Mouse (Mus musculus): ENCODE results near the gene Col18a1.

Col18a1 gene

DNA sequence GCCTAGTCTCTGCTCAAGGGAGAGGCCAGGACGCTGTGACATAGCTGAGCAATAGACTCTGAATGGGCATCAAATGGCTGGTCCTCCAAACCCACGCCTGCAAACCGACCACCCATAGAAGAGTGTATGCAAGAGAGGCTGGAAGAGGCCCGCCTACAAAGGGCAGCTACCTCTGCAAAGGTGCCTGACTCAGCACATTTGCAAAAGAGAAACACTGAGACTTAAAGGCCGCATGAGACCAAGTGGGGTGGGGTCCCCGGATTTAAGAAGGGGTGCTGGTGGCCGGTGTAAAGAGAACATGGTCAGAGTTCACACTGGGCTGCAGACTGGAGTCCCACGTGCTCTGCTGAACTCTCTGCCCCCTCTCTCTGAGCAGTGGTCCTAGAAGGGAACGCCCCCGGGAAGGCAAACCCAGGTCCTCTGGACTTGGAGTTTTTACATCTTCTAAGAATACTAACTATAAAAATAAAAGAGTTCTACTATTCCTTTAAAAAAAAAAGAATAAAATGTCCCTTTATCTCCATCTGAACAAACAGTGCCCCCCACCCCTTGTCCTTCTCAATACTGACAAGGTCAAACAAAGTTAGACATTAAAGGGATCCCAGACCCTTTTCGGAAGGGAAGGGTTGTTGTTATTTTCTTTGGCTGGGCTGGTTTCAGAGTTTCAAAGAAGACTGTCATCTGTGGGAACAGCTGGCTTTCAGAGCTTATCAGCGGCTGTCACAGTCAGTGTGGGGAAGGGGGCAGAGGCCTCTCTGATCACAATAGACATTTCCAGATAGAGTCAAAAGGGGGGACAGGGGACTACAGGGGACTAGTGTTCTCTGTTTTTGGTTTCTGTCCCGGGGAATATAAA is 32.2 kb downstream of the Col18a1 start:
- DNase-seq, result peak in 1 of 2 experiments; percentile 63

DNA sequence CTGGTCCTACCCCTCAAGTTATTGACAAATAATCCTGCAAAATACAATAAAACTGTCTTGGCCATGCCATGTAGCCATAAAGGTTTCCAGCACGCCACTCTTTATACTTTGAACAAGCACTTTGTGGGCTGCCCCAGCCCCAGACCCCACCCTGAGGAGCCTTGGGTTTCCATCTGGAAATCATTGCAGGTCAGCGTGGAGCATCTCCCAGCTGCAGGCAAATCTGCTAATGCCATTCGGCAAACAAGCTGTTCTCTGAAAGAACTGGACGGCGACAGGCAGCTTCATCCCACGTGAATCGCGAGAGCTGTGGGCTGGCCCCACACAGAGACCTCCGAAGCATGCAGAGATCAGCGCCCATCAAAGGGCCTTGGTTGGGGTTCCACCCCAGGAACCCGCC is 34.2 kb downstream of the Col18a1 start:
- DNase-seq, result no peak

- no peak for DNase-seq
Measured at GRCm38 (mm10) chr10:77131536-77131935, 34.8 kb downstream of the Col18a1 start.

DNA sequence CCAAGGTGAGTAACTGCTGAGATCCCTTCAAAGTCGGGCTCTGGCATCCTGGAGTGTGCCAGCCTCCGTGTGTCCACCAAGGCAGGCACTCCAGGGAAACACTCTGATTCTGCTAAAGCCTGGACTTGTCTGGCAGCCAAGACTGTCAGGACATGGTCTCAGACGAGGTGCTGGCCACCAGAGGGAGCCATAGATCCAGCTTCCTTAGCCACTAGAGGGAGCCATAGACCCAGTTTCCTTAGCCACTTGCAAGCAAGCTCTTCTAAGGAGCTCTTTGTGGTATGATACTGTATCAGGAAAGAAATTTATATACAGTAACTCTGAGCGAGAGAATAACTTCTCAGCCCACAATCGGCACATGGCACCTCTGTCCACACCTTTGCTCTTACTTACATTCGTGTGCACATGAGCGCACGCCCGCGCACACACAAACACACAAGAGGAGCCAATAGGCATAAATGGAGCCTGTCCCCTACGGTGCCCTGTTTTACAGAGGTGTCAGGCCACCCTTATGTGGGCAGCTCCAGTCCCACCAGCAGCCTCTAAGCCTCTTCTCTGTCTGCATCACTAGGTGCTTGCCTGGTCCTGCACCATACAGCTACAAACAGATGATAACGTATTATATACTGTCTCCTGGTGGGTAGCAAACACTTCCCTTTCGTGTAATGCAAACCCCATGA is 35.6 kb downstream of the Col18a1 start:
- DNase-seq, result peak; percentile 88 to 90

GRCm38 (mm10) chr10:77129637-77130410 is 36.5 kb downstream of the Col18a1 start:
- DNase-seq, result no peak

DNA sequence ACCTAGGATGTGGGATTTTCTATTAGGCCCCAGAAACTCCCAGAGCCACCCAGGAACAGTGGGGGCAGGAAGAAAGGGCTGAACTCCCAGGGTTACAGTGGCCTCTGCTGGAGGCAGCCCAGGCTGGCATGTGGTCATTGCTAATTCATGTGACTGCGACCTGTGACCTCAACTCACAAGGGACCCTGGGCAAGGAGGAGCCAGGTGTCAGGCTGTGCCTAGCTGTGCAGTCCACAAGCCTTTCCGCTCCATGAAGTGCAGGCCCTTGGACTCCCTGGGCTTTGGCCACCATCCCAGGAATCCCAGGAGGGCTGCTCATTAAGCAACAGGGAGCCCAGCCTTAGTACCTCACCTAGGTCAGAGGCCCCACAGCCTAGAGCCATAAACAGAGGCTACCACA is 38.4 kb downstream of the Col18a1 start:
- DNase-seq, result peak; percentile 90 to 97

DNA sequence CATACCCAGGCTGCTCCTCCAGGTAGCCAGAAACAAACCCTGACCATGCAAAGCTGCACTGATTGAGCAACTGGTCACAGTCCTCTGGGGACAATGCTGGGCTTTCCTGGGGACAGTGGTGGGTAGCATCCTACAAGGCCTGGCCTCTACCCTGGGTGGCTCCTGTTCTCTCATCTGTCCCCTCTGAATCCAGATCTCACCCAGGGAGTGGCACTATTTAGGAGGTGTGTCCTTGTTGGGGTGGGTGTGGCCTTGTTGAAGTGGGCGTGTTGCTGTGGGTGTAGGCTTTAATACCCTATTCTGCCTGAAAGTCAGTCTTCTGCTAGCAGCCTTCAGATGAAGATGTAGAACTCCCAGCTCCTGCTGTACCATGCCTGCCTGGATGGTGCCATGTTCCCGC is 39.8 kb downstream of the Col18a1 start:
- no peak for DNase-seq

GRCm38 (mm10) chr10:77125078-77125731 is 41.1 kb downstream of the Col18a1 start:
- peak; percentile 63 to 85 for DNase-seq

GRCm38 (mm10) chr10:77123953-77124352 is 42.4 kb downstream of the Col18a1 start:
- no peak for DNase-seq

DNA sequence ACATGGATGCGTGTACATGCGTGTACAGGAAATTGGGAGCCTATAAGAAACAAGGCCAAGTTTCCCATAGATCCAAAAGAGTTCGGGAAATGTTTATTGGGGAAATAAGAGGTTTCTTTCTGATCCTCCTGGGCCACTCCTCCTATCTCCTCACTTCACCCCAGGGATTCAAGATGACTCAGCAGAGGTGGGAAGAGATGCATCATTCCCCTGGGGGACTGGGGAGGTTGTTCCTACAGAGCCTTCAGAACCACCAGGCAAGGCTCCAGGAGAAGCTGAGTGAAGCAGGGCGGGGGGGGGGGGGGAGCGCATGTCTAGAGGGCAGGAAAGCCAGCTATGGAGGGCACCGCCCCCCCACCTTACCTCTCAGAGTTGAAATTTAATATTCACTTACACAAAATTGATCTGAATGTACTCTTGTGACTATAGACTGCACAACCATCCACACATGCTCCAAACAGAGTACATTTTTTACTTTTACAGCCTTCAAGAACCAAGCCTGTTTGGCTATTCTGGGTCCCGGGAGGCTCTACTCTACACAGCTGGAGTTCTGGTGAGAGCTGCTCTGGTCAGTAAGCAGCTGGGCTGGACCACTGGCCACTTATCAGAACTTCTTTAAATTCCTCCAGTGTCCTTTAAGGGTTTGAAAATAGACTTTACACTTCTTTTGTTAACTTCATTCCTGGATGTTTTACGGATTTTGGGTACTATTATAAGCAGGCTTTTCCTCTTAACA is 44.9 kb downstream of the Col18a1 start:
- no peak for DNase-seq

DNA sequence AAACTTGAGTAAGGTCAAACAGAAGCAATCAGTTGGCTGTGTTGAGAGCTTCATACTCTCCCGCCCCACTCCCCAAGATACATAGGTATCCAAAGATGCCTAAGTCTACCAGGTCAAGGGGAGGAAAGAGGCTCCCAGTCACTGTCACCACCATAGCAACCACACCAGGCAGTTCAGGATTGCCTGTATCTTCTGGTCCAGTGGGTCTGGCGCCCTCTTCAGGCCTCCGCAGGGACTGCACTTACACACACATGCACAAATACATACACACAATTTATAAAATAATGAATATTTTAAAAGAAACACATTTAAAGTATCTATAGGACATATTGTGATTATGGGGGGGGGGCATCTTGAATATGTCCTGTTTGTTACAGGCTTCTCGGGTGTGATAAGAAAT is 45.8 kb downstream of the Col18a1 start:
- no peak for DNase-seq

DNA sequence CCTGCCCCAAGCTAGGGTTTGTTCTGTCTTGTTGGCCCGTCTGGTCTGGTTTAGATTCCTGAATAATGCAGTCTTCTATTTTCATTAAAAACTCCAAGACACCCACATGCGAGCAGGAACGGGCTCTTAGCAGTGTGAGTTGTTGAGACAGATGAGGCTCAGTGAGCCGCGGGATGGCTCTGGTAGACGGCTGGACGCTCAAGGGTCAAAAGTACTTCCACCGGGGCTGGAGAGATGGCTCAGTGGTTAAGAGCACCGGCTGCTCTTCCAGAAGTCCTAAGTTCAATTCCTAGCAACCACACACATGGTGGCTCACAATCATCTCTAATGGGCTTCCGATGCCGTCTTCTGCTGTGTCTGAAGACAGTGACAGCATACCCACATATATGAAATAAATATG is 46.9 kb downstream of the Col18a1 start:
- DNase-seq, result peak; percentile 45 to 75

- peak; percentile 87 to 92 for DNase-seq
Measured at GRCm38 (mm10) chr10:77118361-77118760, 48.0 kb downstream of the Col18a1 start.

- DNase-seq, result peak in 1 of 2 experiments; percentile 58
Measured at GRCm38 (mm10) chr10:77116537-77117455, 49.6 kb downstream of the Col18a1 start.

DNA sequence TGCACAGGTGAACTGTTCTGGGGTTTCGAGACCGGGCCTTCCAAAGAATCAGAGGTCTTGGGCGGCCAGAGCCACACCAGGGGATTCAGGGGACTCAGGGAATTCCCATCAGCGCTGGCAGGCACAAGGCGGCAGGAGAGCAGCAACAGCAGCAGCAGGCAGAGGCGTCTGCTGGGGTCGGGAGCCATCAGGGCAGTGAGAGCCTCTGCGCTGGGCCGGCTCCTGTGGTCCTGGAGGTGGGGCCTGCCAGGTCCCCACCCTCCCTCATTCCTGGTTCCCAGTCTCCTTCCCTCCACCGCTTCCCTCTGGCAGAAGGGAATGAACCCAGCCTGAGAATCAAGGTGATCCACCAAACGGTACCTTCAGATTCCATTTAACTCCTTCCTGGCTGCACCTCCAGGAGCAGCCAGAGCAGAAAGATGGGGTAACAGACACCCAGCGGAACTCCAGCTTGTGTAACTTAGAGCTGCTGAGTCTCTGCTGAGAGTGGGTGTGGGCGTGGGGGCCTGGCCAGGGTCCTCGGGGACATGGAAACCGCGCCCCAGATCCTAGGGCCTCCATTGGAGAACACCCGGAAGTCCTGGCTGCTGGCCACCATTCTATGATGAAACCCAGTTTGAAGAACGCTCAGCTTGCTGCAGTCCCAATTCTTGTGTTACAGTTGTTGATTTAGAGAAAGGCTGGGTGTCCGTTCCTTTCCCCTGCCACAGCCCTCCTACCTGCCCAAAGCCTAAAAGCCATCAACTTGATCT is 52.7 kb downstream of the Col18a1 start:
- peak; percentile 64 to 77 for DNase-seq

- no peak for DNase-seq
Measured at GRCm38 (mm10) chr10:77111550-77112249, 54.6 kb downstream of the Col18a1 start.

GRCm38 (mm10) chr10:77110843-77111242 is 55.5 kb downstream of the Col18a1 start:
- DNase-seq, result no peak

GRCm38 (mm10) chr10:77110010-77110409 is 56.3 kb downstream of the Col18a1 start:
- peak; percentile 74 to 87 for DNase-seq

DNA sequence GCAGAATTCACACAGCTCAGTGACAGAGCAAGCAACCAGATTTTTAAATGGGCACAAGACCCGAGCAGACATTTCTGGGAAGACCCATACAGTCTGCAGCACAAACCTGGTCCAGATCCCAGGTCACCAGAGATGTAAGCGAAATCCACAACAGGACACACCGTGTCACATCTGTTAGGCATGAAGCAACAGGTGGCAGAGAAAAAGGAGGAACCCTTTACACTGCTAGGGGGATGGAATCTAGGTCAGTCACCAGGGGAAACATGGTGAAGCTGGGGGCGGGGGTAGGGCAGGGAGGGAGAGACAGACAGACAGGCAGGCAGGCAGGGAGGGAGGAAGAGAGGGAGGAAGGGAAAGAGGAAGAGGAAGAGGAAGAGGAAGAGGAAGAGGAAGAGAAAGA is 58.2 kb downstream of the Col18a1 start:
- no peak for DNase-seq
